Mouse (Mus musculus): ENCODE data around the gene Olfr1512.
"Not testable (repeated sequence)": the region's sequence is repeated elsewhere in the genome, so short reads cannot be mapped to it uniquely, and the experiment has no call there.

Gene Olfr1512

GRCm38 (mm10) chr14:52379068-52379467, at the start of gene Olfr1512:
Olfr1512 (minus strand) TSS chr14:52379168.
- no peak for DNase-seq

GRCm38 (mm10) chr14:52427686-52428085, 48.7 kb upstream of the Olfr1512 start:
- DNase-seq: no peak

- DNase-seq: no peak
Measured at GRCm38 (mm10) chr14:52414273-52414672, 35.3 kb upstream of the Olfr1512 start, which contains the start of gene Olfr1510. Olfr1510 (minus strand) TSS chr14:52414373.

- DNase-seq: not testable (repeated sequence)
Measured at GRCm38 (mm10) chr14:52410142-52410919, 31.4 kb upstream of the Olfr1512 start.

GRCm38 (mm10) chr14:52397279-52397678, 18.3 kb upstream of the Olfr1512 start, which contains the start of gene Olfr1511:
Olfr1511 (minus strand) TSS chr14:52397379.
- DNase-seq: no peak

- not testable (repeated sequence) for DNase-seq
Measured at GRCm38 (mm10) chr14:52390084-52390848, 11.3 kb upstream of the Olfr1512 start.

GRCm38 (mm10) chr14:52368741-52369140, 10.2 kb downstream of the Olfr1512 start:
- DNase-seq: no peak

GRCm38 (mm10) chr14:52356308-52356707, 22.7 kb downstream of the Olfr1512 start, which contains the start of gene Olfr1513:
Olfr1513 (minus strand) TSS chr14:52356408.
- no peak for DNase-seq

GRCm38 (mm10) chr14:52339512-52339852, 39.5 kb downstream of the Olfr1512 start:
- DNase-seq: no peak

- peak; percentile 66 to 75 for DNase-seq
Measured at GRCm38 (mm10) chr14:52338751-52339511, 40.0 kb downstream of the Olfr1512 start.

- no peak for DNase-seq
Measured at GRCm38 (mm10) chr14:52332171-52332570, 46.8 kb downstream of the Olfr1512 start.

- no peak for DNase-seq
Measured at GRCm38 (mm10) chr14:52331069-52331750, 47.8 kb downstream of the Olfr1512 start.

GRCm38 (mm10) chr14:52327910-52328812, 50.8 kb downstream of the Olfr1512 start, which contains the start of gene Sall2:
Sall2 (minus strand) TSS chr14:52328762.
- peak in 1 of 2 experiments; percentile 24 for DNase-seq

- no peak for DNase-seq
Measured at GRCm38 (mm10) chr14:52327375-52327901, 51.5 kb downstream of the Olfr1512 start.

- DNase-seq: no peak
Measured at GRCm38 (mm10) chr14:52325890-52326289, 53.1 kb downstream of the Olfr1512 start.

Measured in cerebellum, postnatal 25 days (tissue).